Mouse (Mus musculus): ENCODE measurements at regions not wholly inside any gene's neighbourhood (a gene's known extent, or its start where the extent isn't known, plus 50 kb on each side); places are given as distances from the start of the nearest gene placed in this dataset.

- TF ChIP-seq CTCF (IDR thresholded peaks at IDR 0.05; ENCODE audit: low read depth) (no peak), EP300 (IDR thresholded peaks at IDR 0.05; ENCODE audit: low read depth) (no peak)
These were observed 276.9 kb downstream of the Mex3b start for GRCm38 (mm10) chr7:83144018-83144417.
